Mouse (Mus musculus) CH12.LX (cell line): ENCODE measurements around the gene Prr19. TPM values are rescaled to one million over a fixed set of nuclear protein-coding genes. Genes with fewer than 3 reads are reported as not detected.

Experiments
- DNase-seq: peaks from one replicate; pipeline ENCODE4 v3.0.0-alpha.2; 2013; ENCODE audit errors: extremely low read depth
- H3K27ac ChIP-seq: 2 replicates; pipeline ENCODE4 v1.5.1; 2012; ENCODE audit warnings: low read depth, mild to moderate bottlenecking, control low read depth, moderate library complexity; ENCODE audit not compliant: insufficient read depth
- H3K27me3 ChIP-seq: replicated peaks from 2 replicates; pipeline ENCODE3; 2012; ENCODE audit warnings: inconsistent platforms
- H3K36me3 ChIP-seq, 2 experiments: replicated peaks in 1 of 2; 2 replicates each; pipeline versions ENCODE3 to v1.6.1; 2012; ENCODE audit warnings: inconsistent platforms in 1 of 2, low read length in 1 of 2, mild to moderate bottlenecking in 1 of 2, mixed read lengths in 1 of 2, moderate library complexity in 1 of 2; ENCODE audit not compliant: control insufficient read depth in 1 of 2, insufficient read depth in 1 of 2
- H3K4me1 ChIP-seq, 2 experiments: 2 replicates each; pipeline ENCODE4 v1.6.1; 2012; ENCODE audit warnings: inconsistent platforms in 1 of 2, moderate library complexity in 1 of 2; ENCODE audit not compliant: insufficient read depth in 2 of 2, control insufficient read depth in 1 of 2
- H3K4me2 ChIP-seq: 2 replicates; pipeline ENCODE4 v1.6.1; 2012; ENCODE audit warnings: low read depth, mild to moderate bottlenecking, control low read depth; ENCODE audit not compliant: poor library complexity, insufficient read depth, severe bottlenecking
- H3K4me3 ChIP-seq, 3 experiments: fragments of 150-350 bp in 1 of 3; sonication (generic) in 1 of 3; replicated peaks in 1 of 3; 2 replicates each; pipeline versions ENCODE3 to v1.5.1; 2011 to 2012; ENCODE audit warnings: low read depth in 2 of 3, low read length in 2 of 3, mild to moderate bottlenecking in 2 of 3, moderate library complexity in 2 of 3, control low read depth in 1 of 3, improper control_type of control experiment in 1 of 3, inconsistent platforms in 1 of 3, mixed read lengths in 1 of 3; ENCODE audit not compliant: poor library complexity in 1 of 3
- H3K79me2 ChIP-seq: replicated peaks from 2 replicates; pipeline ENCODE4 v1.6.1; 2012; ENCODE audit warnings: mild to moderate bottlenecking, moderate library complexity; ENCODE audit not compliant: control insufficient read depth, poor library complexity, insufficient read depth, severe bottlenecking; ENCODE audit errors: extremely low read depth
- H3K9ac ChIP-seq: 2 replicates; pipeline ENCODE4 v1.6.1; 2012; ENCODE audit warnings: low read depth, mild to moderate bottlenecking, control low read depth, moderate library complexity; ENCODE audit not compliant: insufficient read depth
- H3K9me3 ChIP-seq: replicated peaks from 2 replicates; pipeline ENCODE3; 2012; ENCODE audit warnings: low read length, inconsistent platforms, mixed read lengths
- CHD1 ChIP-seq: IDR thresholded peaks from 2 replicates; pipeline ENCODE4 v1.6.1; 2012; ENCODE audit warnings: low read depth, low read length, improper control_type of control experiment, inconsistent platforms
- CHD2 ChIP-seq: IDR thresholded peaks from 2 replicates; pipeline ENCODE4 v1.6.1; 2011; ENCODE audit warnings: low read length, improper control_type of control experiment
- E2F4 ChIP-seq: IDR thresholded peaks from 2 replicates; pipeline ENCODE4 v1.6.1; 2011; ENCODE audit warnings: low read depth, low read length, improper control_type of control experiment; ENCODE audit not compliant: insufficient replicate concordance
- ELF1 ChIP-seq: IDR thresholded peaks from 2 replicates; pipeline ENCODE4 v1.6.1; 2014; ENCODE audit warnings: low read depth, mild to moderate bottlenecking, inconsistent platforms, low read length, improper control_type of control experiment
- EP300 ChIP-seq: IDR thresholded peaks from 2 replicates; pipeline ENCODE4 v1.6.1; 2011; ENCODE audit warnings: low read length, improper control_type of control experiment
- ETS1 ChIP-seq: conservative IDR thresholded peaks from 2 replicates; pipeline ENCODE4 v1.6.1; 2012; ENCODE audit warnings: low read depth, mild to moderate bottlenecking, inconsistent platforms, low read length, improper control_type of control experiment, moderate library complexity
- GABPA ChIP-seq: IDR thresholded peaks from 2 replicates; pipeline ENCODE4 v1.6.1; 2012; ENCODE audit warnings: low read depth, low read length, improper control_type of control experiment, inconsistent platforms; ENCODE audit not compliant: insufficient replicate concordance
- IRF4 ChIP-seq: IDR thresholded peaks from 2 replicates; pipeline ENCODE4 v1.6.1; 2014; ENCODE audit warnings: low read depth, mild to moderate bottlenecking, inconsistent platforms, low read length, improper control_type of control experiment
- JUN ChIP-seq: IDR thresholded peaks from 2 replicates; pipeline ENCODE4 v1.6.1; 2011; ENCODE audit warnings: low read depth, mild to moderate bottlenecking, low read length, improper control_type of control experiment, moderate library complexity; ENCODE audit not compliant: insufficient read depth
- JUND ChIP-seq: conservative IDR thresholded peaks from 2 replicates; pipeline ENCODE4 v1.6.1; 2011; ENCODE audit warnings: low read depth, low read length, improper control_type of control experiment
- KAT2A ChIP-seq: IDR thresholded peaks from 2 replicates; pipeline ENCODE4 v1.6.1; 2012; ENCODE audit warnings: low read length, improper control_type of control experiment, inconsistent platforms; ENCODE audit not compliant: insufficient replicate concordance
- MAZ ChIP-seq: IDR thresholded peaks from 2 replicates; pipeline ENCODE4 v1.6.1; 2012; ENCODE audit warnings: low read depth, mild to moderate bottlenecking, inconsistent platforms, low read length, improper control_type of control experiment, moderate library complexity
- POLR2AphosphoS2 ChIP-seq: IDR thresholded peaks from 2 replicates; pipeline ENCODE4 v1.6.1; 2011; ENCODE audit warnings: low read depth, low read length, improper control_type of control experiment
- RAD21 ChIP-seq: IDR thresholded peaks from 2 replicates; pipeline ENCODE4 v1.6.1; 2011; ENCODE audit warnings: low read depth, mild to moderate bottlenecking, low read length, improper control_type of control experiment, moderate library complexity
- RCOR1 ChIP-seq: conservative IDR thresholded peaks from 2 replicates; pipeline ENCODE4 v1.6.1; 2012; ENCODE audit warnings: low read depth, mild to moderate bottlenecking, inconsistent platforms, low read length, improper control_type of control experiment
- TBP ChIP-seq: conservative IDR thresholded peaks from 2 replicates; pipeline ENCODE4 v1.6.1; 2011; ENCODE audit warnings: low read depth, low read length, improper control_type of control experiment
- UBTF ChIP-seq: IDR thresholded peaks from 2 replicates; pipeline ENCODE4 v1.6.1; 2012; ENCODE audit warnings: low read depth, mild to moderate bottlenecking, inconsistent platforms, low read length, improper control_type of control experiment, moderate library complexity
- USF1 ChIP-seq: IDR thresholded peaks from 2 replicates; pipeline ENCODE4 v1.6.1; 2014; ENCODE audit warnings: low read depth, mild to moderate bottlenecking, inconsistent platforms, low read length, improper control_type of control experiment
- ZKSCAN1 ChIP-seq: IDR thresholded peaks from 2 replicates; pipeline ENCODE4 v1.6.1; 2012; ENCODE audit warnings: low read depth, inconsistent platforms, low read length, improper control_type of control experiment, borderline replicate concordance
- ZNF384 ChIP-seq: IDR thresholded peaks from 2 replicates; pipeline ENCODE4 v1.6.1; 2012; ENCODE audit warnings: low read depth, low read length, improper control_type of control experiment, inconsistent platforms
- dilution Hi-C: fragments of 300-500 bp; cut with MboI; formaldehyde crosslinking; loops from 2 replicates; pipeline ENCODE4 v1.14.3; 2020; ENCODE audit warnings: low sequenced_read_pairs; ENCODE audit not compliant: extremely low pct_unique_long_range_greater_than_20kb, extremely low pct_ligation_motif_present
- in situ Hi-C: fragments of 300-500 bp; cut with MboI; formaldehyde crosslinking; loops from 3 replicates; pipeline ENCODE4 v1.14.3; 2019; ENCODE audit warnings: low sequenced_read_pairs, low pct_ligation_motif_present, low pct_unique_long_range_greater_than_20kb, mixed read lengths
- polyA plus RNA-seq: library from polyadenylated mRNA; unstranded; fragments of >175 nt; gene quantifications from 2 replicates; pipeline ENCODE4 v1.2.1, GENCODE M21; 2012; ENCODE audit warnings: low read depth; ENCODE audit not compliant: insufficient read length
- total RNA-seq, 2 experiments: library from RNA; depleted of rRNA; stranded (reverse); fragments of 300-350 nt in 1 of 2; fragments of >200 nt in 1 of 2; gene quantifications; 2 replicates each; pipeline ENCODE4 v1.2.3; 2012 to 2014

Gene Prr19
- total and polyA plus RNA-seq, 3 experiments = not detected

- Histone ChIP-seq H3K27ac (0 out of 2 replicates have a peak overlapping the region, but pooled peaks have one; percentile 81), H3K27me3 (no peaks in the 10 kb centered on the region), H3K9ac (no peak overlapping the region), H3K9me3 (no peaks in the 10 kb centered on the region), H3K4me3 (no peak overlapping the region), H3K36me3 (peaks cover 30 to 54% of the 10 kb centered on the region in 2 experiments), H3K79me2 (0 out of 2 replicates have a peak, but pooled peaks cover 2% of the 10 kb centered on the region), H3K4me2 (no peak overlapping the region), H3K4me1 (peaks cover 42 to 63% of the 10 kb centered on the region in 2 experiments)
- TF ChIP-seq POLR2AphosphoS2 (no peak), CHD2 (no peak), UBTF (no peak), TBP (no peak), GABPA (no peak), EP300 (no peak), JUN (no peak), ELF1 (no peak), RCOR1 (no peak), MAZ (no peak)
- no peak for DNase-seq
- in situ Hi-C loops (loop anchor here (10.0 kb wide), 1 partner anchor 86 kb away; no protein-coding TSS in a partner anchor), dilution Hi-C loops (no loop called here)
These were observed 30.3 kb upstream of the Prr19 start for GRCm38 (mm10) chr7:25270652-25271633.

- Histone ChIP-seq H3K9ac (no peak overlapping the region), H3K27ac (no peak overlapping the region), H3K4me1 (peaks cover 45 to 65% of the 10 kb centered on the region in 2 experiments), H3K36me3 (peaks cover 30 to 59% of the 10 kb centered on the region in 2 experiments), H3K4me3 (no peak overlapping the region), H3K79me2 (0 out of 2 replicates have a peak, but pooled peaks cover 2% of the 10 kb centered on the region), H3K27me3 (no peaks in the 10 kb centered on the region), H3K4me2 (no peak overlapping the region), H3K9me3 (no peaks in the 10 kb centered on the region)
- no peak for TF ChIP-seq USF1
- TF ChIP-seq ETS1 = no peak
- TF ChIP-seq JUND = no peak
- TF ChIP-seq EP300 = no peak
- no peak for TF ChIP-seq IRF4
- TF ChIP-seq JUN = no peak
- no peak for TF ChIP-seq CHD1
- no peak for TF ChIP-seq TBP
- TF ChIP-seq ZKSCAN1 = no peak
- TF ChIP-seq KAT2A = no peak
- TF ChIP-seq POLR2AphosphoS2 = no peak
- no peak for TF ChIP-seq GABPA
- no peak for TF ChIP-seq MAZ
- no peak for TF ChIP-seq RAD21
- no peak for TF ChIP-seq E2F4
- TF ChIP-seq ZNF384 = no peak
- in situ Hi-C loops = loop anchor here (10.0 kb wide), 1 partner anchor 87 kb away; no protein-coding TSS in a partner anchor
- dilution Hi-C loops = no loop called here
- no peak for DNase-seq
These were observed 29.4 kb upstream of the Prr19 start for GRCm38 (mm10) chr7:25271651-25272444.
